In genomic region chr13:12726831-12727230, GRCm38 (mm10) we compare ENCODE assay signal across 8 mouse cellular contexts.
DNase-seq lines count a peak whose midpoint lies in the region; ATAC-seq and TF ChIP-seq lines count a peak whose summit lies in the region.
"Not testable (repeated sequence)": the region's sequence is repeated elsewhere in the genome, so short reads cannot be mapped to it uniquely, and the experiment has no call there.

No protein-coding gene starts in this region.

- H3K4me2 ChIP-seq in liver, postnatal 0 days (ENCODE audit: low read depth, low read length), result not testable (repeated sequence)

- H3K36me3 ChIP-seq in liver, postnatal 0 days (replicated peaks; ENCODE audit: insufficient read depth, low read length); thymus, adult 2 months (ENCODE audit: control insufficient read depth, insufficient read depth, low read length): not testable (repeated sequence)

- not testable (repeated sequence) for H3K27me3 ChIP-seq in liver, postnatal 0 days (ENCODE audit: insufficient read depth, low read length); thymus, adult 2 months (ENCODE audit: control insufficient read depth, insufficient read depth, low read length)

- not testable (repeated sequence) for H3K4me1 ChIP-seq in liver, postnatal 0 days (ENCODE audit: insufficient read depth); thymus, adult 2 months (replicated peaks; ENCODE audit: control insufficient read depth, insufficient read depth, low read length)

- ATAC-seq in liver, postnatal 0 days, result not testable (repeated sequence)

- not testable (repeated sequence) for H3K9ac ChIP-seq in liver, postnatal 0 days (replicated peaks)

- DNase-seq in 416B (ENCODE audit: low read depth) (peak; percentile 32), R1 (ENCODE audit: low read depth, low spot score) (peak; percentile 31)
- DNase-seq in cerebellum, postnatal 10 days, result peak; percentile 40 to 50
- DNase-seq in gastrocnemius, postnatal 10 days, result peak; percentile 11
- peak; percentile 33 for DNase-seq in kidney, adult 9 months
- peak; percentile 18 for DNase-seq in liver, postnatal 0 days
- DNase-seq in naive thymus-derived CD4-positive, alpha-beta T cell, adult 2 months (ENCODE audit: low read depth), result peak; percentile 8
- peak; percentile 35 for DNase-seq in thymus, adult 2 months

- not testable (repeated sequence) for H3K4me3 ChIP-seq in liver, postnatal 0 days (ENCODE audit: low read depth, low read length); thymus, adult 2 months (ENCODE audit: control insufficient read depth, insufficient read depth, low read length)

- TF ChIP-seq CTCF in liver, postnatal 0 days (IDR thresholded peaks at IDR 0.05; ENCODE audit: low read depth), result peak; percentile 55
- TF ChIP-seq CTCF in thymus, adult 2 months (IDR thresholded peaks at IDR 0.05; ENCODE audit: borderline replicate concordance, control insufficient read depth, extremely low read depth, insufficient read depth, low read length, poor library complexity), result not testable (repeated sequence)

- not testable (repeated sequence) for H3K27ac ChIP-seq in liver, postnatal 0 days (ENCODE audit: low read depth); thymus, adult 2 months (ENCODE audit: control insufficient read depth, insufficient read depth, low read length)

- H3K9me3 ChIP-seq in liver, postnatal 0 days (ENCODE audit: low read length), result not testable (repeated sequence)

- not testable (repeated sequence) for TF ChIP-seq POLR2A in thymus, adult 2 months (IDR thresholded peaks at IDR 0.05; ENCODE audit: control insufficient read depth, extremely low read depth, insufficient read depth, low read length, poor library complexity)

- TF ChIP-seq EP300 in liver, postnatal 0 days (IDR thresholded peaks at IDR 0.05; ENCODE audit: low read depth), result not testable (repeated sequence)
